Mouse (Mus musculus): Measurements from ENCODE around the gene Pttg1.

Pttg1 gene

DNA sequence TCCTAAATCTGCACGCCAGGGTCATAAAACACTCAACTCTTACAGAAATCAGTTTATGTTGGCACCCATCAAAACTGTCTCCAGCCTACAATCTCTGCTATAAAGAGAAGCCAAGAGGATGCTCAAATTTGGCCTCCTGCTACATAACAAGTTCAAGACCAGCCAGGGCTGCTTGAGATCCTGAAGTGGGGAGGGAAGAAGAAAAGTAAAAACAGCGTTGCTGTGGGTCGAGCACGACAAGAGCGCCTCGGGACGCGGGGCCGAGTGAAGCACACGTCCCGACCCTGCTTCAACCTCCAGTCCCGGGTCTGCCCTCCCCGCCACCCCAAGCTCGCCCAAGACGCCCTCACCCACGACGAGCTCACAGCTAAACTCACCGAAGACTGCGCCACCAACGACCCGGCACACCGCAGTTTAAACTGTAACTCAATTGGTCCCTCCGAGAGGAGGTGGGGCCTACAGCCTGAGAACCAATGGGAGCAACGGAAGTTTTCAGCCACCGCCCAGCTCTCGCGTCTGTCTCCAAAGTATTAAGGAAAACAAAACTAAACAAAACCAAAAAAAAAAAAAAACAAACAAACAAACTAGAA lies at the start of gene Pttg1:
TSS of gene Pttg1 (minus strand) at position 428 of the 590 bp plus-strand sequence.
- DNase-seq, result peak; percentile 87

- no peak for DNase-seq
These were observed 48.2 kb upstream of the Pttg1 start, which contains the start of gene C1qtnf2 for GRCm38 (mm10) chr11:43474225-43474774. TSS of gene C1qtnf2 (plus strand) at chr11:43474276.

GRCm38 (mm10) chr11:43473635-43474224 lies 47.7 kb upstream of the Pttg1 start:
- DNase-seq, result no peak

GRCm38 (mm10) chr11:43473115-43473514 lies 47.1 kb upstream of the Pttg1 start:
- DNase-seq, result no peak

DNA sequence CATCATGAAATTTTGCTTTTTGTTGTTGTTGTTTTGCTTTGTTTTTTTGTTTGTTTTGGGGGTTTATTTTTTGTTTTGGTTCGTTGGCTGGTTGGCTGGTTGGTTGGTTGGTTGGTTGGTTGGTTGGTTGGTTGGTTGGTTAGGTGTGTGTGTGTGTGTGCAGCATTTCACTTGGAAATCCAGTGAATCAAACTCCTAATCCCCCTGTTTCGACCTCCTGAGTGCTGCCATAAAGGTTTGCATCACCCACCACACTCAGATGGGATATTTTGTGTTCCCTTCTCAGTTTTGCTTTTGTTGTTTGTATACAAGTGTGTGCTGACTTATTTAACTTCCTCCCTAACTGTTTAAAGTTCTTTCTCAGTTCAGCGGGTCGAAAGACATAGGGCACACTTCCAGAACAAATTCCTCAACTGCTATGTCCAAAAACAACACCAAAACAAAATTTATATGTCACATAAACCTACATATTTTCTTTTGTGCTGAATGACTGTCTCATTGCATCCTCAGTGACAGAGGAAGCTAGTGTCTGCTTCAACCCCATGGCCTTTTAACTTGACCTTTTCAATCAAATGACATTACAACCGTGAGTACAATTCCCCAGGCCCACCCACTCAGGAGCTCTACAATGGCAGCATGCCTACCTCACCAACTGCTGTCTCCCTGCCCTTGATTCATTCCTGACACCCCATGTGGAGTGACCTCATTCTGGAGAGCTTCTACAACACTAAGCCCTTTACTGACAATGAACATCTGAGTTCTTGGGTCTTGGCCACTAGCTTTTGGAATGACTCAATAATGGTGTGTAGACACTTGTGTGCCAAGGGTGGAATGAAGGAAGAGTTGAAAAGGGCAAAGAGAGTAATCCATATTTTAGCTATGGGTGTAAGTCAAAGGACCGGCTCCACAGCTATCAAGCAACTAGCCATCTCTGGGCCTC lies 45.1 kb upstream of the Pttg1 start:
- DNase-seq, result no peak

DNA sequence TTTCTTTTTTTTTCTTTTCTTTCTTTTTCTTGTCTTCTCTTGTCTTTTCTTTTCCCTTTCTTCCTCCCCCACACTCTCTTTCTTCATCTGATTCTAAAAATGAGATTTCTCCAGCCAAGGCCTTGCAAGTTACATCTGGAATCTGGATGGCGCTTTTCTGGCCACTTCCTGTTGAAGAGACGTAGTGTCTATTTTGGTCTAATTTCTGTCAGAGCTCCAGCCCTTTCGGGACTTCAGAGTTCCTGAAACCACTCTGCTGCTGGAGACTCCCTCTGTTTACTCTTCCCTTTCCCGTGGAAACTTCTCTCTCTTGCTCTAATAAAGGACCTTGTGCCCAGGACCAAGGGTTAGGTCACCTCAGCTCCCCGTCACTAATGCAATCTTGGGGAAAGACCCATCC lies 44.1 kb upstream of the Pttg1 start:
- no peak for DNase-seq

DNA sequence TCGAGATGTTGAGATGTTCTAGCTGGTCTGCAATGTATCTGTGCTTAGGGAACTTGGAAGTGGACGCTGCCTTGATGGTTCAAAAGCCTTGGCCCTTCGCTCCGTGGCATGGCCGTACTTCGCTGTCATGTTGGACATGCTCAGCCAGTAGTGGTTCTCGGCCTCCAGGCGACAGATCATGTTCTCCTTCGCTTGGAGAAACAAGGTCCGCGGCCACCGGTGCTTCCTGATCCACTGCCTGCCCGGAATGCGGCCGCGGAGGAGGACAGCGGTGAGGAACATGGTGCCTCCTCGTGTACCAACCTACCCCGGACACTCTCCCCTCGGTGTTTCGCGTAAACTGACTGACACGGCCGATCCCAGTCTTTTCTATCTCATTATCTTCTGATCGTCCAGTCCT lies 37.2 kb upstream of the Pttg1 start:
- DNase-seq, result no peak

DNA sequence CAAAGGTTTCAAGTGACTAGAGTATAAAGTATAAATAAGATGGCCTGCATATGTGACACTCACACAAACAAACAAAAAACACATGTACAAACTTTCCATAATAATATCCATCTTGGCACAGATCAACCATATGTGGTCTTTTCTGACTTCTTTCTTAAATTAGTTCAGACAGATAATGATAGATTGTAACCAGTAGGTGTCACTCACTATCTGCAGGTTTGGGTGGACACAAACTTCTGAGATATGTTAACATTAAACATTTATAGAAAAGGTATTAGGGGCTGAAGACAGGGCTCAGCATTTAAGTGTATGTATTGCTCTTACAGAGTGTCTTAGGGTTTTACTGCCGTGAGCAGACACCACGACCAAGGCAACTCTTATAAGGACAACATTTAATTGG lies 26.2 kb upstream of the Pttg1 start:
- DNase-seq, result peak; percentile 0

DNA sequence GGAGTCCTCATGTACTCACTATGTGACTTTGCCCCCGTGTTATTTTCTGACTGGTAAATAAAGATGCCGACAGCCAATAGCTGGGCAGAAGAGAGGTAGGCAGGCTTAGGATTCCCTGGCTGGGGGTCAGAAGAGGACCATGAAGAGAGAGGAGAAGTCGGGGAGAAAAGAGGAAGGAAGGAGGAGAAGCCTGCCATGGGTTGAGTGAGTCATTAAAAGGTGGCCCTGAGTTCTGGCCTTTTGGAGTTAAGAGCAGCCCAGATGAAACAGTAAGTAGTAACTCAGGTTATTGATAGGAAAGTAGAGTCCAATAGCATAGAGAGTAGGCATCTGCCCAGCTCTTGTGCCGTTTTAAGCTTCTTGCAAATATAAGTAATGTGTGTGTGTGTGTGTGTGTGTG lies 25.3 kb upstream of the Pttg1 start:
- peak; percentile 1 for DNase-seq

DNA sequence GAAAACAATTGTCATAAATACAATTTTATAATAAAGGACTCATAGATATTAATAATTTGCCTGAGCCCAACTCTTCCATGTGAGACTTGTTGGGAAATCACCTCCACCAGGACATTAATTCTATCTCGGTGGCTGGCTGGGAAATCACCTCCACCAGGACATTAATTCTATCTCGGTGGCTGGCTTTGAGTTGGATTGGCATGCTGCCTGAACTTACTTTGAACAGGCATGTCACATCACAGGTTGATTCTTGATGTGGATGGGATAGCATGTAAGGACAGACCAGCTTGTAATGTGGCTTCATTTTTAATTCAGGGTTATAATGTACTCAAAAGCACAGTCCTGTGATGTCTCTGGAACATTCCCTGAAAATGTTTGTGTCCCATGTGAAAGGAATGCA lies 23.9 kb upstream of the Pttg1 start:
- peak; percentile 2 for DNase-seq

DNA sequence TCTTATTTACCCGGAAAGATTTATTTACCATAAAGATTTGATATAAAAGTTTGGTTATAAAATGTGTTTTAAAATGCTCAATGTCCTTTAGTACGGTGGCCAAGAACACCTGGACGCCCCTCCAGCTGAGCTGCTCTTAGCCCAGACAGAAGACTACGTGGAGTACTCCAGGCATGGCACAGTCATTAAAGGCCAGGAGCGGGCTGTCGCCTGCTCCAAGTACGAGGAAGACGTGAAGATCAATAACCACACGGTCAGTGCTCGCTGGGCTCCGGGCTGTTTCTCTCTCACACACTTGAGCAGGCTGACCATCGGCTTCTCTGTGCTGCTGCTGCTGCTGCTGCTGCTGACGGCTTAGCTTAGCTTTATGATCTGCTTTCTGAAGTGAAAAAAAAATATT lies 17.1 kb upstream of the Pttg1 start:
- peak; percentile 1 for DNase-seq

DNA sequence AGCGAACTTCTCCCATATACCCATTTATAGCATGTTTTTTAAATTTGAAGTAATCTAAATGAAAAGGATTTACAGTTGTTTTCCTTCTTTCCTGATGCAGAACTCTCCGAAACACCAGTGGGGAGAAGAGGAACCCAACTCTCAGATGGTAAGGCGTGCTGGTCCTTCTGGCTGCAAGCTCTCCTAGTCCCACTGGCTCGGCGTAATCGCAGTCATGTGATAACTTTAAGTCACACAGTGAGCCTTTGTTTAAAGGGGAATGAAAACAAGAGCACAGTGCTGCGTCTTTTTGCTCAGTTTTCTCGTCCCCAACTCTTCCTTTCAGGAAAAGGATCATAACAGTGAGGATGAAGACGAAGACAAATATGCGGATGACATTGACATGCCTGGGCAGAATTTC lies 15.1 kb upstream of the Pttg1 start:
- peak; percentile 1 for DNase-seq

GRCm38 (mm10) chr11:43434024-43434407 lies 8.0 kb upstream of the Pttg1 start:
- DNase-seq, result no peak

DNA sequence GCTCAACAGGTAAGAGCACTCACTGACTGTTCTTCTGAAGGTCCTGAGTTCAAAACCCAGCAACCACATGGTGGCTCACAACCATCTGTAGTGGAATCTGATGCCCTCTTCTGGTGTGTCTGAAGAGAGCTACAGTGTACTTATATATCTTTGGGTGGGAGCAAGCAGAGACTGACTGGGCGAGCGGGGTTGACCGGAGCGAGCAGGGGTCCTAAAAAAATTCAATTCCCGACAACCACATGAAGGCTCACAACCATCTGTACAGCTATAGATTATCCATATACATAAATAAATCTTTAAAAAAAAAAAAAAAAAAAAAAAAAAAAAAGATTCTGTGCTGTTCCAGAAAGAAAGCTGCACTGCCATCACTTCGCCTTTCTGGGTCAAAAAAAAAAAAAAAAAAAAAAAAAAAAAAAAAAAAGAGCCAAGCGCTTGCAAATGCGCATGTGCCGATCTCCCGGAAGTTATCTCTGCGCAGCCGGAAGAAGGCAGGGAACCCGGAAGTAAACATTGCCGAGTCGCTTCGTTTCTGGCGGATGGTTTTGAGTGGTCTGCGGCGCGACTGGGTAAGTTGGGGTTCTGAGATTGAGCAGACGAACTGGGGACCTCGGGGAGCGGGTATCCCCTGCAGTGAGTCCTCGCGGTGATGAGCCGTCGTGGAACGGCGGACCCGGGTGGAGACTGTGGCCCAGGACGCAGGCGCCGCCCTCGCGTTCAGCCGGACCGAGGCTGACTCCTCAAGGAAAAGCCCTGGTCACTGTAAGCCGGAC lies 7.4 kb upstream of the Pttg1 start, which contains the start of gene Slu7:
TSS of gene Slu7 (plus strand) at position 491 of the 770 bp plus-strand sequence.
- DNase-seq, result peak; percentile 78

GRCm38 (mm10) chr11:43426414-43426884 lies 398 bp upstream of the Pttg1 start:
- DNase-seq, result peak; percentile 31

- DNase-seq, result no peak
These were observed 813 bp downstream of the Pttg1 start for GRCm38 (mm10) chr11:43425166-43425709.

GRCm38 (mm10) chr11:43424386-43424785 lies 1.7 kb downstream of the Pttg1 start:
- no peak for DNase-seq

DNA sequence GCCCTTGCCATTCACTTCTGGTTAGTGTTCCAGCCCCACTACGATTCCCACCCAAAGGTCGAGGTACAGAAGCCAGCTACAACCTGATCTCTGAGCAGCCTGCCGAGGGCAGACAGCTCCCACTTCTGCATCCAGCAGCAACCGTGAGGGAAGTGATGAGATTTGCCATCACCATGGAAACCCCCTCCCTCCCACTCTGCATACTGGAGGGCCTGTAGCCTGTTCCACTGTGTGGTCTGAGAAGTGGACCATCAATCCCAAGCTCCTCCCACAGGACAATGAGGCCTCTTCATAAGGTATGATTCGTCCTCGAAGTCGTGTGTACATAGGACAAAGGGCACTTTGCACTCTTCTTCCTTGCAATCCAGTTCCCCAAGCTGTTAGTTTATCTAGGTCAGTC lies 8.8 kb downstream of the Pttg1 start:
- DNase-seq, result no peak

- peak; percentile 75 for DNase-seq
These were observed 13.1 kb downstream of the Pttg1 start for GRCm38 (mm10) chr11:43412771-43413451.

GRCm38 (mm10) chr11:43411413-43411812 lies 14.6 kb downstream of the Pttg1 start:
- peak; percentile 79 for DNase-seq

- DNase-seq, result no peak
These were observed 15.8 kb downstream of the Pttg1 start for GRCm38 (mm10) chr11:43410291-43410690.

GRCm38 (mm10) chr11:43408888-43409287 lies 17.2 kb downstream of the Pttg1 start:
- no peak for DNase-seq

All from thymus, postnatal 14 days (tissue).